Mouse (Mus musculus) heart, embryonic 16.5 days (tissue): Measurements from ENCODE around the gene Snx4. TPM values are rescaled to one million over a fixed set of nuclear protein-coding genes. Genes with fewer than 3 reads are reported as not detected.

Experiments
- ATAC-seq: fragments of 200-750 bp; cut with Nextera tagmentation; replicated peaks from 2 replicates; pipeline ENCODE4 v1.8.0; 2017; ENCODE audit warnings: moderate number of reproducible peaks; ENCODE audit not compliant: insufficient read depth, low FRiP score; ENCODE audit errors: extremely low read depth
- H3K27ac ChIP-seq: fragments of 300-500 bp; sonication (generic); 2 replicates; pipeline ENCODE4 v1.5.1; 2014; ENCODE audit warnings: mild to moderate bottlenecking, low read length, control low read depth, moderate library complexity
- H3K27me3 ChIP-seq: fragments of 300-500 bp; sonication (generic); 2 replicates; pipeline ENCODE4 v1.6.1; 2014; ENCODE audit warnings: low read length, mixed read lengths; ENCODE audit not compliant: control insufficient read depth, insufficient read depth
- H3K36me3 ChIP-seq: fragments of 300-500 bp; sonication (generic); 2 replicates; pipeline ENCODE4 v1.6.1; 2014; ENCODE audit not compliant: control insufficient read depth, insufficient read depth
- H3K4me1 ChIP-seq: fragments of 300-500 bp; sonication (generic); 2 replicates; pipeline ENCODE4 v1.6.1; 2014; ENCODE audit warnings: low read length, mixed read lengths; ENCODE audit not compliant: control insufficient read depth, insufficient read depth
- H3K4me2 ChIP-seq: fragments of 300-500 bp; sonication (generic); 2 replicates; pipeline ENCODE4 v1.6.1; 2014; ENCODE audit warnings: low read depth, mild to moderate bottlenecking, control low read depth, low read length
- H3K4me3 ChIP-seq: fragments of 300-500 bp; sonication (generic); 2 replicates; pipeline ENCODE4 v1.5.1; 2014; ENCODE audit warnings: mild to moderate bottlenecking, control low read depth, low read length
- H3K9ac ChIP-seq: fragments of 300-500 bp; sonication (generic); 2 replicates; pipeline ENCODE4 v1.6.1; 2014; ENCODE audit warnings: low read length, control low read depth
- H3K9me3 ChIP-seq: fragments of 300-500 bp; sonication (generic); replicated peaks from 2 replicates; pipeline ENCODE4 v1.6.1; 2016; ENCODE audit warnings: low read length; ENCODE audit not compliant: control insufficient read depth
- WGBS: fragments of 180-500 bp; shearing (Covaris S2); extraction: QIAGEN DNeasy Blood & Tissue Kit; methylation state at CpG from one replicate; pipeline ENCODE4 v1.1.7; 2014; 5-methylcytosine and 5-hydroxymethylcytosine counted together
- polyA plus RNA-seq: library from polyadenylated mRNA; unstranded; fragments of >200 nt; fragmentation: Nextera tagmentation; extraction: Ambion mirVana; gene quantifications from 2 replicates; pipeline ENCODE4 v1.2.1, GENCODE M21; 2015

The Snx4 gene
- polyA plus RNA-seq, 1 experiment from 2014 or later, result 88.7 TPM

DNA sequence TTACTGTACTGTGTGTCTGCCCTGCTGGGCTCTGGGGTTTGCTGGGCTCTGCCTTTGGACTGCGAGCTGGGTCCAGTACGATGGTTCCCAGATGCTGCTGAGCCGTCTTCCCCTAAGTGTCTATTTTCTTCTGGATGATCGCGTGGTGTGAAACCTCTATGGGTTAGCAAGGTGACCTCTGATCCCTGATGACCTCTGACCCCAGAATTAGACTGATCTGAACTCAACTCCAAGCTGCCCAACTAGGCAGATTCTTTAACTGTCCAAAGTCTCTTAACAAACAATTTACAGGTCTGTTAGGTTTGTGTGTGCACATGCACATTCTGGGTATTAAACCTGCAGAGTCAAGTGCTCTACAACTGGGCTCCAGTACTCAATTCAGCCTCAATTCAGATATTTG is 91.9 kb downstream of the Snx4 start:
- no peak overlapping the region for H3K4me2 ChIP-seq
- H3K4me3 ChIP-seq, result no peak overlapping the region
- no peaks in the 10 kb centered on the region for H3K27me3 ChIP-seq
- no peaks in the 10 kb centered on the region for H3K36me3 ChIP-seq
- no peak for ATAC-seq
- H3K27ac ChIP-seq, result no peak overlapping the region
- WGBS, result 71% methylated on average over 5 of the region's 5 CpGs
- H3K9me3 ChIP-seq, result no peaks in the 10 kb centered on the region
- H3K9ac ChIP-seq, result no peak overlapping the region
- H3K4me1 ChIP-seq, result peaks cover 4% of the 10 kb centered on the region; the same call in 1 of the 2 replicates

GRCm38 (mm10) chr16:33343601-33344000 is 92.4 kb downstream of the Snx4 start:
- H3K9ac ChIP-seq, result no peak overlapping the region
- 76% methylated on average over 7 of the region's 7 CpGs for WGBS
- no peaks in the 10 kb centered on the region for H3K36me3 ChIP-seq
- no peaks in the 10 kb centered on the region for H3K27me3 ChIP-seq
- H3K9me3 ChIP-seq, result no peaks in the 10 kb centered on the region
- peaks cover 4% of the 10 kb centered on the region; the same call in 1 of the 2 replicates for H3K4me1 ChIP-seq
- 0 out of 2 replicates have a peak overlapping the region, but pooled peaks have one; percentile 13 for H3K27ac ChIP-seq
- H3K4me2 ChIP-seq, result no peak overlapping the region
- ATAC-seq, result 0 out of 2 replicates have a peak, but pooled peaks have one; percentile 10
- H3K4me3 ChIP-seq, result no peak overlapping the region

DNA sequence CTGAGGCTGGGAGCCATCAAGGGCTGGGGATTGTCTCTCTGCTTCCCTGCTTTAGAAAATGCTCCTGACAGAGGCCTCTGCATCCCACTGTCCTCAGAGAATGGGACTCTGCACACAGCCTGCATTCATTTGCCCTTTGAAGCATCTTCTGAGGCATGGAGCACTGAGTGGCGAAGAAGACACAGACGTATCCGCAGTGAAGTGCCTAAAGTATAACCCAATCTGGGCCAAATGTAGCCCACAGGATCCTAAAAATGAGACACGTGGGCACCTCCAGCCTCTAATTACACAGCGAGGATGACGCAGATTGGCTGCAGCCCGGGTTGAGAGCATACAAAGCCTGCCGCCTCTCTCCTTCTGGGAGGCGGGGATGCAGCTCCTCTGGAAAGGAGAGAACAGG is 93.1 kb downstream of the Snx4 start:
- no peak overlapping the region for H3K4me3 ChIP-seq
- no peak for ATAC-seq
- H3K36me3 ChIP-seq, result no peaks in the 10 kb centered on the region
- WGBS, result 72% methylated on average over 9 of the region's 9 CpGs
- no peaks in the 10 kb centered on the region for H3K9me3 ChIP-seq
- H3K27ac ChIP-seq, result peak overlapping the region; percentile 48
- no peak overlapping the region for H3K4me2 ChIP-seq
- H3K9ac ChIP-seq, result no peak overlapping the region
- no peaks in the 10 kb centered on the region for H3K27me3 ChIP-seq
- H3K4me1 ChIP-seq, result peaks cover 4% of the 10 kb centered on the region; the same call in 1 of the 2 replicates

DNA sequence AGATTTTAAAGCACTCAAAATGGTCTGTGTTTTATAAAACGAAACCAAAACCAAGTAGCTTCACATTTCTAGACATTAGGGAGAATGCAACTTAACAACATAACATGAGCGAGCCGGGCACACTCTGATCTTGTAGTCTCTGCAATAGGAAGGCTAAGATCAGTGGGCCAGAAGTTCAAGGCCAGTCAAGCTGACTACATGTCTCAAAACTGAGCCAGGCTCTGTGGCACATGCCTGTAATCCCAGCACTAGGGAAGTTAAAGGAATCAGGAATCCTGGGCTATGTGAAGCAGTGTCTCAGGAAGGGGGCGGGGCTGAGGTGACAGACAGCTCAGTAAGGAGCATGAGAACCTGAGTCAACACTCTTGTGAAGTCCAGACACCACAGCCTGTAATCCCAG is 93.6 kb downstream of the Snx4 start:
- no peak overlapping the region for H3K27ac ChIP-seq
- H3K9ac ChIP-seq, result no peak overlapping the region
- no peak overlapping the region for H3K4me3 ChIP-seq
- H3K27me3 ChIP-seq, result no peaks in the 10 kb centered on the region
- H3K4me2 ChIP-seq, result no peak overlapping the region
- WGBS, result 70% methylated on average over 4 of the region's 4 CpGs
- no peak for ATAC-seq
- H3K4me1 ChIP-seq, result peaks cover 4% of the 10 kb centered on the region; the same call in 1 of the 2 replicates
- H3K9me3 ChIP-seq, result no peaks in the 10 kb centered on the region
- H3K36me3 ChIP-seq, result no peaks in the 10 kb centered on the region

GRCm38 (mm10) chr16:33346376-33346775 is 95.1 kb downstream of the Snx4 start:
- Histone ChIP-seq H3K36me3 (no peaks in the 10 kb centered on the region), H3K4me2 (no peak overlapping the region), H3K4me1 (peaks cover 4% of the 10 kb centered on the region; the same call in 1 of the 2 replicates), H3K27ac (no peak overlapping the region), H3K4me3 (no peak overlapping the region), H3K27me3 (no peaks in the 10 kb centered on the region), H3K9me3 (no peaks in the 10 kb centered on the region), H3K9ac (no peak overlapping the region)
- WGBS, result 38% methylated on average over 3 of the region's 3 CpGs
- ATAC-seq, result no peak

DNA sequence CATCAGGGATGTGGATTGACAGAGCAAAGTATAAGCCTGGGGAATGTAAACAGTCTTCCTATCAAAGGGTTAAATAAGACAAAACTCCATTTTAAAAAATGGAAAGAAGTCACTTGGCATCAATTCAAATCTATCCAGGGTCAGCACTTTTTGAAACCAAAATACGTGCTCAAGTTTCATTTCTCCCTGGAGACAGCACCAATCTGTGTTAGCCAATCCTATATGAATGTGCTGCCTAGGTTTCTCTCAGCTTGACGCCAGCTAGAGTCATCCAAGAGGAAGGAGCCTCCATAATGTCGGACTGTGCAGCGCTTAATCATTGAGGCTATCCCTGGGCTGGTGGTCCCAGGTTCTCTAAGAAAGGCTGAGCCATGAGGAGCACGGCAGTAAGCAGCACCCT is 95.9 kb downstream of the Snx4 start:
- Histone ChIP-seq H3K4me1 (peaks cover 4% of the 10 kb centered on the region; the same call in 1 of the 2 replicates), H3K4me3 (no peak overlapping the region), H3K27me3 (no peaks in the 10 kb centered on the region), H3K9ac (no peak overlapping the region), H3K9me3 (no peaks in the 10 kb centered on the region), H3K4me2 (no peak overlapping the region), H3K36me3 (no peaks in the 10 kb centered on the region), H3K27ac (no peak overlapping the region)
- no peak for ATAC-seq
- WGBS, result 68% methylated on average over 5 of the region's 5 CpGs

Other genes with a start within 250 kb of the Snx4 start
- 2.0 and 2.9 TPM in 2 replicates for gene Iqcg, start 195.2 kb upstream of the Snx4 start, polyA plus RNA-seq
- gene Rpl35a, start 195.0 kb upstream of the Snx4 start, polyA plus RNA-seq, result 500 and 510 TPM in 2 replicates
- 1.8 and 2.0 TPM in 2 replicates for gene Lmln, start 188.9 kb upstream of the Snx4 start, polyA plus RNA-seq
- 14.4 and 14.5 TPM in 2 replicates for gene Osbpl11, start 66.4 kb upstream of the Snx4 start, polyA plus RNA-seq
- gene Zfp148, start 129.4 kb downstream of the Snx4 start, polyA plus RNA-seq, result 40.7 and 41.5 TPM in 2 replicates